Mouse (Mus musculus): Measurements from ENCODE around the gene Tmbim1. TPM values are rescaled to one million over a fixed set of nuclear protein-coding genes. Genes with fewer than 3 reads are reported as not detected.

Gene Tmbim1
- polyA plus RNA-seq, 1 experiment from 2014 or later, result 29.2 TPM

- WGBS (ENCODE audit: insufficient replicate concordance), result 77% methylated on average over 6 of the region's 6 CpGs
- H3K9ac ChIP-seq (ENCODE audit: low read depth, low read length), result peak overlapping the region; percentile 63; the same call in 1 of the 2 replicates
- H3K4me3 ChIP-seq (ENCODE audit: low read depth, low read length), result peak overlapping the region; percentile 33
- peaks cover 14% of the 10 kb centered on the region for H3K36me3 ChIP-seq (ENCODE audit: control insufficient read depth, insufficient read depth, low read length)
- H3K9me3 ChIP-seq (replicated peaks; ENCODE audit: control insufficient read depth, low read length), result no peaks in the 10 kb centered on the region
- H3K27me3 ChIP-seq (ENCODE audit: control insufficient read depth, insufficient read depth, low read length), result no peaks in the 10 kb centered on the region
- no peak for ATAC-seq (replicated peaks; ENCODE audit: insufficient number of reproducible peaks, low FRiP score, low TSS enrichment)
- H3K27ac ChIP-seq (ENCODE audit: low read depth, low read length), result peak overlapping the region; percentile 99
- peak overlapping the region; percentile 67 for H3K4me2 ChIP-seq
- H3K4me1 ChIP-seq (ENCODE audit: control insufficient read depth, insufficient read depth, low read length), result peaks cover 80% of the 10 kb centered on the region
Measured at GRCm38 (mm10) chr1:74294733-74295455, 10.5 kb downstream of the Tmbim1 start.

GRCm38 (mm10) chr1:74294090-74294643 lies 11.3 kb downstream of the Tmbim1 start:
- no peak for ATAC-seq (replicated peaks; ENCODE audit: insufficient number of reproducible peaks, low FRiP score, low TSS enrichment)
- Histone ChIP-seq H3K27me3 (ENCODE audit: control insufficient read depth, insufficient read depth, low read length) (no peaks in the 10 kb centered on the region), H3K4me2 (no peak overlapping the region), H3K36me3 (ENCODE audit: control insufficient read depth, insufficient read depth, low read length) (peaks cover 14% of the 10 kb centered on the region), H3K9ac (ENCODE audit: low read depth, low read length) (no peak overlapping the region), H3K4me3 (ENCODE audit: low read depth, low read length) (no peak overlapping the region), H3K27ac (ENCODE audit: low read depth, low read length) (peak overlapping the region; percentile 99), H3K4me1 (ENCODE audit: control insufficient read depth, insufficient read depth, low read length) (peaks cover 81% of the 10 kb centered on the region), H3K9me3 (replicated peaks; ENCODE audit: control insufficient read depth, low read length) (no peaks in the 10 kb centered on the region)
- WGBS (ENCODE audit: insufficient replicate concordance), result 67% methylated on average over 3 of the region's 3 CpGs

- 82% methylated on average over 8 of the region's 8 CpGs for WGBS (ENCODE audit: insufficient replicate concordance)
- H3K9me3 ChIP-seq (replicated peaks; ENCODE audit: control insufficient read depth, low read length), result no peaks in the 10 kb centered on the region
- no peak for ATAC-seq (replicated peaks; ENCODE audit: insufficient number of reproducible peaks, low FRiP score, low TSS enrichment)
- peaks cover 81% of the 10 kb centered on the region for H3K4me1 ChIP-seq (ENCODE audit: control insufficient read depth, insufficient read depth, low read length)
- no peak overlapping the region for H3K9ac ChIP-seq (ENCODE audit: low read depth, low read length)
- peaks cover 14% of the 10 kb centered on the region for H3K36me3 ChIP-seq (ENCODE audit: control insufficient read depth, insufficient read depth, low read length)
- no peak overlapping the region for H3K4me2 ChIP-seq
- H3K4me3 ChIP-seq (ENCODE audit: low read depth, low read length), result no peak overlapping the region
- no peaks in the 10 kb centered on the region for H3K27me3 ChIP-seq (ENCODE audit: control insufficient read depth, insufficient read depth, low read length)
- H3K27ac ChIP-seq (ENCODE audit: low read depth, low read length), result peak overlapping the region; percentile 99; the same call in 1 of the 2 replicates
Measured at GRCm38 (mm10) chr1:74293306-74293960, 12.0 kb downstream of the Tmbim1 start.

- 81% methylated on average over 11 of the region's 11 CpGs for WGBS (ENCODE audit: insufficient replicate concordance)
- Histone ChIP-seq H3K4me2 (no peak overlapping the region), H3K36me3 (ENCODE audit: control insufficient read depth, insufficient read depth, low read length) (peaks cover 14% of the 10 kb centered on the region), H3K4me1 (ENCODE audit: control insufficient read depth, insufficient read depth, low read length) (peaks cover 72% of the 10 kb centered on the region), H3K27ac (ENCODE audit: low read depth, low read length) (no peak overlapping the region), H3K4me3 (ENCODE audit: low read depth, low read length) (no peak overlapping the region), H3K9me3 (replicated peaks; ENCODE audit: control insufficient read depth, low read length) (no peaks in the 10 kb centered on the region), H3K27me3 (ENCODE audit: control insufficient read depth, insufficient read depth, low read length) (no peaks in the 10 kb centered on the region), H3K9ac (ENCODE audit: low read depth, low read length) (no peak overlapping the region)
- ATAC-seq (replicated peaks; ENCODE audit: insufficient number of reproducible peaks, low FRiP score, low TSS enrichment), result no peak
Measured at GRCm38 (mm10) chr1:74292331-74293020, 12.9 kb downstream of the Tmbim1 start.

- Histone ChIP-seq H3K27ac (ENCODE audit: low read depth, low read length) (peak overlapping the region; percentile 22), H3K4me3 (ENCODE audit: low read depth, low read length) (no peak overlapping the region), H3K36me3 (ENCODE audit: control insufficient read depth, insufficient read depth, low read length) (peaks cover 14% of the 10 kb centered on the region), H3K9ac (ENCODE audit: low read depth, low read length) (no peak overlapping the region), H3K4me2 (no peak overlapping the region), H3K4me1 (ENCODE audit: control insufficient read depth, insufficient read depth, low read length) (peaks cover 54% of the 10 kb centered on the region), H3K27me3 (ENCODE audit: control insufficient read depth, insufficient read depth, low read length) (no peaks in the 10 kb centered on the region), H3K9me3 (replicated peaks; ENCODE audit: control insufficient read depth, low read length) (no peaks in the 10 kb centered on the region)
- peak; percentile 50 for ATAC-seq (replicated peaks; ENCODE audit: insufficient number of reproducible peaks, low FRiP score, low TSS enrichment)
- WGBS (ENCODE audit: insufficient replicate concordance), result 66% methylated on average over 5 of the region's 5 CpGs
Measured at GRCm38 (mm10) chr1:74290141-74290540, 15.3 kb downstream of the Tmbim1 start.

GRCm38 (mm10) chr1:74289740-74290139 lies 15.7 kb downstream of the Tmbim1 start:
- Histone ChIP-seq H3K4me3 (ENCODE audit: low read depth, low read length) (no peak overlapping the region), H3K36me3 (ENCODE audit: control insufficient read depth, insufficient read depth, low read length) (peaks cover 14% of the 10 kb centered on the region), H3K27me3 (ENCODE audit: control insufficient read depth, insufficient read depth, low read length) (no peaks in the 10 kb centered on the region), H3K4me1 (ENCODE audit: control insufficient read depth, insufficient read depth, low read length) (peaks cover 50% of the 10 kb centered on the region), H3K9ac (ENCODE audit: low read depth, low read length) (no peak overlapping the region), H3K27ac (ENCODE audit: low read depth, low read length) (peak overlapping the region; percentile 22), H3K4me2 (no peak overlapping the region), H3K9me3 (replicated peaks; ENCODE audit: control insufficient read depth, low read length) (no peaks in the 10 kb centered on the region)
- 59% methylated on average over 2 of the region's 2 CpGs for WGBS (ENCODE audit: insufficient replicate concordance)
- ATAC-seq (replicated peaks; ENCODE audit: insufficient number of reproducible peaks, low FRiP score, low TSS enrichment), result no peak

GRCm38 (mm10) chr1:74289248-74289647 lies 16.2 kb downstream of the Tmbim1 start:
- ATAC-seq (replicated peaks; ENCODE audit: insufficient number of reproducible peaks, low FRiP score, low TSS enrichment), result no peak
- Histone ChIP-seq H3K4me1 (ENCODE audit: control insufficient read depth, insufficient read depth, low read length) (peaks cover 46% of the 10 kb centered on the region), H3K9ac (ENCODE audit: low read depth, low read length) (no peak overlapping the region)

GRCm38 (mm10) chr1:74288327-74288726 lies 17.1 kb downstream of the Tmbim1 start:
- H3K36me3 ChIP-seq (ENCODE audit: control insufficient read depth, insufficient read depth, low read length), result peaks cover 11% of the 10 kb centered on the region
- no peak overlapping the region for H3K9ac ChIP-seq (ENCODE audit: low read depth, low read length)
- no peaks in the 10 kb centered on the region for H3K9me3 ChIP-seq (replicated peaks; ENCODE audit: control insufficient read depth, low read length)
- H3K27me3 ChIP-seq (ENCODE audit: control insufficient read depth, insufficient read depth, low read length), result no peaks in the 10 kb centered on the region
- no peak overlapping the region; the same call in 1 of the 2 replicates for H3K27ac ChIP-seq (ENCODE audit: low read depth, low read length)
- 71% methylated on average over 4 of the region's 4 CpGs for WGBS (ENCODE audit: insufficient replicate concordance)
- ATAC-seq (replicated peaks; ENCODE audit: insufficient number of reproducible peaks, low FRiP score, low TSS enrichment), result no peak
- H3K4me1 ChIP-seq (ENCODE audit: control insufficient read depth, insufficient read depth, low read length), result peaks cover 42% of the 10 kb centered on the region
- no peak overlapping the region for H3K4me2 ChIP-seq
- H3K4me3 ChIP-seq (ENCODE audit: low read depth, low read length), result no peak overlapping the region

More at GRCm38 (mm10) chr1:74289248-74289647, 16.2 kb downstream of the Tmbim1 start:
- Histone ChIP-seq H3K4me2 (no peak overlapping the region), H3K4me3 (ENCODE audit: low read depth, low read length) (no peak overlapping the region), H3K9me3 (replicated peaks; ENCODE audit: control insufficient read depth, low read length) (no peaks in the 10 kb centered on the region), H3K27me3 (ENCODE audit: control insufficient read depth, insufficient read depth, low read length) (no peaks in the 10 kb centered on the region), H3K36me3 (ENCODE audit: control insufficient read depth, insufficient read depth, low read length) (peaks cover 14% of the 10 kb centered on the region), H3K27ac (ENCODE audit: low read depth, low read length) (peak overlapping the region; percentile 22)
- 81% methylated on average over 9 of the region's 9 CpGs for WGBS (ENCODE audit: insufficient replicate concordance)

Measured in heart, embryonic 11.5 days (tissue).